ENCODE assay signal across 8 mouse cellular contexts in the genomic region with DNA sequence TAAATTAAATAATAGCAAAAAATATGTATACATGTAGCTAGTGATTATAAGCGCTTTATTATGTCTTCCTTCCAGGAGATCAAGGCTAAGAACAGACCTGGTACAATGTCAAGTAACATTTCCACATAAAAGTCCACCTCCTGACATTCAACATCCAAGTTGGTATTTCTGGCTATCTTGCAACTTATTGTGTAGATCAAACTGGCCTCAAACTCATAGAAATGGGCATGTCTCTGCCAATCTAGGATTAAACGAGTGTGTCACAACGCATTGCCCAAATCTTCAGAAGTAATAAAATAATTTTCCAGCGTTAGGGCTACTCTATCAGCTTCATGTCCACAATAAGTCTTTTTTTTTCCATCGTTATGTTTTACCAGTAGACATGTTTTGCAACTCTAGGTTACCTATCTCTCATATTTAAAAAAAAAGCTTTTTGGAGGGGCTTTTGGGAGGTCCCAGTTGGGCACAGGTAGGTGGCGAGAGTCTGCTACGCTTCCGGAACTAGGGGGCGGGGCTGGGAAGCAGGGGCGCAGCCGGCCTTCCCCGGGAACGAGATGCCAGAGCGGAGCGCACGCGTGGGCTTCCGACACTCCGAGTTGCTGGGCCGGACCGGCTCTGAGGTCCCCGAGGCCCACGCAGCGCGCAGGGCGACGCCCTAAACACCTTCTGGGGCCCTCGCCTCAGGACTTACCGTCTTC. TPM values are rescaled to one million over a fixed set of nuclear protein-coding genes. Genes with fewer than 3 reads are reported as not detected.
DNase-seq lines count a peak whose midpoint lies in the region; ATAC-seq and TF ChIP-seq lines count a peak whose summit lies in the region.

No protein-coding gene starts in this region.

- no peaks in the 10 kb centered on the region for H3K9me3 ChIP-seq in hindbrain, embryonic 13.5 days
- H3K9me3 ChIP-seq in liver, embryonic 12.5 days (replicated peaks): no peaks in the 10 kb centered on the region

- H3K27me3 ChIP-seq in kidney, adult 2 months (replicated peaks; ENCODE audit: control insufficient read depth, insufficient read depth, low read length): no peaks in the 10 kb centered on the region
- H3K27me3 ChIP-seq in hindbrain, embryonic 13.5 days: no peaks in the 10 kb centered on the region
- no peaks in the 10 kb centered on the region for H3K27me3 ChIP-seq in liver, embryonic 12.5 days (replicated peaks)
- no peaks in the 10 kb centered on the region for H3K27me3 ChIP-seq in thymus, adult 2 months (ENCODE audit: control insufficient read depth, insufficient read depth, low read length)

- H3K4me3 ChIP-seq in kidney, adult 2 months (ENCODE audit: insufficient read depth, low read depth, low read length): peak overlapping the region; percentile 55
- peak overlapping the region; percentile 84 for H3K4me3 ChIP-seq in embryonic fibroblast, embryonic 13.5 days (ENCODE audit: insufficient read depth, low read length)
- peak overlapping the region; percentile 77 for H3K4me3 ChIP-seq in hindbrain, embryonic 13.5 days
- peak overlapping the region; percentile 82 for H3K4me3 ChIP-seq in liver, embryonic 12.5 days
- peak overlapping the region; percentile 72 for H3K4me3 ChIP-seq in thymus, adult 2 months (ENCODE audit: control insufficient read depth, insufficient read depth, low read length)

- peak overlapping the region; percentile 91 for H3K4me2 ChIP-seq in hindbrain, embryonic 13.5 days
- H3K4me2 ChIP-seq in liver, embryonic 12.5 days: peak overlapping the region; percentile 95

- H3K9ac ChIP-seq in hindbrain, embryonic 13.5 days: peak overlapping the region; percentile 79
- H3K9ac ChIP-seq in liver, embryonic 12.5 days: peak overlapping the region; percentile 86

- DNase-seq in kidney, adult 2 months: peak; percentile 44
- DNase-seq in kidney, adult 11 months: no peak
- peak; percentile 64 for DNase-seq in adrenal gland, adult 2 months
- DNase-seq in thymus, adult 2 months: peak; percentile 71

- peak overlapping the region; percentile 15; the same call in 1 of the 2 replicates for H3K27ac ChIP-seq in kidney, adult 2 months (ENCODE audit: insufficient read depth, low read depth, low read length)
- peak overlapping the region; percentile 83 for H3K27ac ChIP-seq in embryonic fibroblast, embryonic 13.5 days (ENCODE audit: insufficient read depth, low read length)
- H3K27ac ChIP-seq in hindbrain, embryonic 13.5 days: peak overlapping the region; percentile 70
- peak overlapping the region; percentile 93 for H3K27ac ChIP-seq in liver, embryonic 12.5 days
- H3K27ac ChIP-seq in thymus, adult 2 months (ENCODE audit: control insufficient read depth, insufficient read depth, low read length): peak overlapping the region; percentile 17

- WGBS in kidney, adult 2 months: 5% methylated on average over 29 of the region's 29 CpGs
- WGBS in hindbrain, embryonic 13.5 days: 8% methylated on average over 29 of the region's 29 CpGs
- WGBS in liver, embryonic 12.5 days (ENCODE audit: insufficient replicate concordance): 5% methylated on average over 29 of the region's 29 CpGs
- 4% methylated on average over 29 of the region's 29 CpGs for WGBS in thymus, adult 2 months

- peak; percentile 61 for ATAC-seq in hindbrain, embryonic 13.5 days (ENCODE audit: low FRiP score)
- ATAC-seq in liver, embryonic 12.5 days: peak; percentile 72
- peak; percentile 33 for ATAC-seq in monocyte, adult 5-6 weeks (replicated peaks; ENCODE audit: insufficient number of reproducible peaks, low FRiP score, low TSS enrichment, poor library complexity, severe bottlenecking)

- TF ChIP-seq POLR2A in kidney, adult 2 months (IDR thresholded peaks at IDR 0.05; ENCODE audit: low read depth, low read length): no peak
- peak; percentile 50; the same call in 1 of the 2 replicates for TF ChIP-seq POLR2A in embryonic fibroblast, embryonic 13.5 days (IDR thresholded peaks at IDR 0.05; ENCODE audit: low read depth, low read length)
- no peak for TF ChIP-seq POLR2A in thymus, adult 2 months (IDR thresholded peaks at IDR 0.05; ENCODE audit: control insufficient read depth, extremely low read depth, insufficient read depth, low read length, poor library complexity)

- no peaks in the 10 kb centered on the region; the same call in 1 of the 2 replicates for H3K36me3 ChIP-seq in kidney, adult 2 months (ENCODE audit: control insufficient read depth, insufficient read depth, low read length)
- H3K36me3 ChIP-seq in hindbrain, embryonic 13.5 days: peaks cover 6% of the 10 kb centered on the region; the same call in 1 of the 2 replicates
- peaks cover 29% of the 10 kb centered on the region for H3K36me3 ChIP-seq in liver, embryonic 12.5 days
- peaks cover 2% of the 10 kb centered on the region; the same call in 1 of the 2 replicates for H3K36me3 ChIP-seq in thymus, adult 2 months (ENCODE audit: control insufficient read depth, insufficient read depth, low read length)

- no peaks in the 10 kb centered on the region for H3K4me1 ChIP-seq in kidney, adult 2 months (ENCODE audit: control insufficient read depth, insufficient read depth, low read length)
- no peaks in the 10 kb centered on the region for H3K4me1 ChIP-seq in embryonic fibroblast, embryonic 13.5 days (ENCODE audit: control insufficient read depth, insufficient read depth, low read length)
- peaks cover 9% of the 10 kb centered on the region for H3K4me1 ChIP-seq in hindbrain, embryonic 13.5 days (replicated peaks)
- H3K4me1 ChIP-seq in liver, embryonic 12.5 days: peaks cover 32% of the 10 kb centered on the region
- no peaks in the 10 kb centered on the region for H3K4me1 ChIP-seq in thymus, adult 2 months (replicated peaks; ENCODE audit: control insufficient read depth, insufficient read depth, low read length)

- no peak for TF ChIP-seq CTCF in kidney, adult 2 months (conservative IDR thresholded peaks at IDR 0.05; ENCODE audit: insufficient read depth, insufficient read length, low read depth, low read length)
- TF ChIP-seq CTCF in embryonic fibroblast, embryonic 13.5 days (IDR thresholded peaks at IDR 0.05; ENCODE audit: borderline replicate concordance, insufficient read depth, low read length): no peak
- no peak for TF ChIP-seq CTCF in thymus, adult 2 months (IDR thresholded peaks at IDR 0.05; ENCODE audit: borderline replicate concordance, control insufficient read depth, extremely low read depth, insufficient read depth, low read length, poor library complexity)

RNA-seq across cellular contexts. Expression of gene Rad50, which starts 0.7 kb away (rescaled TPM):
- polyA plus RNA-seq in kidney, adult 2 months (2012; rRNA removed): 3.0 and 4.0 TPM in 2 replicates
- 10 to 100 TPM; 11.6 to 13.8 TPM for total RNA-seq in adrenal gland, adult 2 months (2021)
- polyA plus RNA-seq in adrenal gland, adult 2 months (2012; rRNA removed): 2.6 and 3.6 TPM in 2 replicates
- 25.8 and 31.7 TPM in 2 replicates for polyA plus RNA-seq in embryonic fibroblast, embryonic 13.5 days (2011; ENCODE audit: insufficient read length, low read depth, missing spikeins)
- polyA plus RNA-seq in hindbrain, embryonic 13.5 days (2015; fragmentation: Nextera tagmentation; extraction: Ambion mirVana): 12.4 and 12.7 TPM in 2 replicates
- polyA plus RNA-seq in liver, embryonic 12.5 days (2016; fragmentation: Nextera tagmentation; extraction: Ambion mirVana): 25.6 TPM in 2 replicates
- total RNA-seq in monocyte, adult 5-6 weeks (2017): 27.8 to 53.5 TPM (median 45.6 TPM) in 3 replicates
- polyA plus RNA-seq in thymus, adult 2 months (2012; rRNA removed): 8.3 and 8.4 TPM in 2 replicates

RNA-seq across cellular contexts. Expression of gene Il5, which starts 14.2 kb away (rescaled TPM):
- 0.08 TPM in 1 of 2 replicates, not detected in the other for polyA plus RNA-seq in kidney, adult 2 months (2012; rRNA removed)
- not detected for total RNA-seq in adrenal gland, adult 2 months (2021)
- 0.06 and 0.12 TPM in 2 replicates for polyA plus RNA-seq in adrenal gland, adult 2 months (2012; rRNA removed)
- not detected in 2 replicates for polyA plus RNA-seq in embryonic fibroblast, embryonic 13.5 days (2011; ENCODE audit: insufficient read length, low read depth, missing spikeins)
- polyA plus RNA-seq in hindbrain, embryonic 13.5 days (2015; fragmentation: Nextera tagmentation; extraction: Ambion mirVana): not detected in 2 replicates
- polyA plus RNA-seq in liver, embryonic 12.5 days (2016; fragmentation: Nextera tagmentation; extraction: Ambion mirVana): not detected in 2 replicates
- not detected in 3 replicates for total RNA-seq in monocyte, adult 5-6 weeks (2017)
- polyA plus RNA-seq in thymus, adult 2 months (2012; rRNA removed): 0.56 and 0.84 TPM in 2 replicates

Comparison
In these comparisons a context has a peak if more than half of its experiments do, and no peak if none do; other contexts are left out.
1. H3K27ac ChIP-seq: peak in every context shown above with its lines; median percentile 93 in liver, embryonic 12.5 days; 83 in embryonic fibroblast, embryonic 13.5 days; 70 in hindbrain, embryonic 13.5 days; 17 in thymus, adult 2 months; 15 in kidney, adult 2 months.